Mouse (Mus musculus) adrenal gland, adult 8-10 months (tissue): ENCODE data around the gene Usp2. TPM values are rescaled to one million over a fixed set of nuclear protein-coding genes. Genes with fewer than 3 reads are reported as not detected.
A peak's percentile ranks its signal among the peaks of the same experiment; 100 is the strongest.

ENCODE experiments used
- DNase-seq: peaks from one replicate; pipeline ENCODE4 v3.0.0; 2022
- total RNA-seq, 4 experiments: library from RNA; stranded (reverse); gene quantifications; 2 replicates each; pipeline ENCODE4 v1.2.4; 2022

Gene Usp2
- total RNA-seq, 4 experiments from 2014 or later, result 39.1 to 77.6 (median 51.7) TPM

DNA sequence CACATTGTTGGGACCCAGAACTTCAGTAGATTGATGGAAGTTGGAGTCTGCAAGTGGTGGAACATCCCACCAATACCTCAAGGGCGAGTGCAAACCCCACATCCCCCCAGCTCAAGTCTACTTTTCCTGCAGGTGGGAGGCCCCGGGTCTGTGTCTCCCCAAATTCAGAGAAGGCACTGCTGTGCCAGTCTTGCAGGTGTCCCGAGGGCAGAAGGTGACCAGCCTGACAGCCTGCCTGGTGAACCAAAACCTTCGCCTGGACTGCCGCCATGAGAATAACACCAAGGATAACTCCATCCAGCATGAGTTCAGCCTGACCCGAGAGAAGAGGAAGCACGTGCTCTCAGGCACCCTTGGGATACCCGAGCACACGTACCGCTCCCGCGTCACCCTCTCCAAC is 20.4 kb upstream of the Usp2 start:
- no peak for DNase-seq

DNA sequence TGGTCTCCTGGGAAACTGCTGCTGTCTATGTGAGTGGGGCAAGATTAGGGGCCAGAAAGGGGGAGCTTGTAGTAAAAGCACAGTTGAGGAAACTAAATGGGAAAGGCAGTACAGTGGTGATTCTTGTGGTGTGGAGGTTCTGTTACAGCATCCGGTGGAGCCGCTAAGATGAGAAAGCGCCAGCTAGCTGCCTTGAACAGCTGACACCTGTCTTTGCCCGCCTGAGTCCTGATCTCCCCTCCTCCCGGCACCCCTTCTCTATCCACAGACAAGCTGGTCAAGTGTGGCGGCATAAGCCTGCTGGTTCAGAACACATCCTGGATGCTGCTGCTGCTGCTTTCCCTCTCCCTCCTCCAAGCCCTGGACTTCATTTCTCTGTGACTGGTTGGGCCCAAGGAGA is 19.8 kb upstream of the Usp2 start:
- no peak for DNase-seq

GRCm38 (mm10) chr9:44047571-44048490 is 19.0 kb upstream of the Usp2 start:
- DNase-seq, result no peak

- no peak for DNase-seq
These were observed 18.1 kb upstream of the Usp2 start for GRCm38 (mm10) chr9:44048541-44049380.

DNA sequence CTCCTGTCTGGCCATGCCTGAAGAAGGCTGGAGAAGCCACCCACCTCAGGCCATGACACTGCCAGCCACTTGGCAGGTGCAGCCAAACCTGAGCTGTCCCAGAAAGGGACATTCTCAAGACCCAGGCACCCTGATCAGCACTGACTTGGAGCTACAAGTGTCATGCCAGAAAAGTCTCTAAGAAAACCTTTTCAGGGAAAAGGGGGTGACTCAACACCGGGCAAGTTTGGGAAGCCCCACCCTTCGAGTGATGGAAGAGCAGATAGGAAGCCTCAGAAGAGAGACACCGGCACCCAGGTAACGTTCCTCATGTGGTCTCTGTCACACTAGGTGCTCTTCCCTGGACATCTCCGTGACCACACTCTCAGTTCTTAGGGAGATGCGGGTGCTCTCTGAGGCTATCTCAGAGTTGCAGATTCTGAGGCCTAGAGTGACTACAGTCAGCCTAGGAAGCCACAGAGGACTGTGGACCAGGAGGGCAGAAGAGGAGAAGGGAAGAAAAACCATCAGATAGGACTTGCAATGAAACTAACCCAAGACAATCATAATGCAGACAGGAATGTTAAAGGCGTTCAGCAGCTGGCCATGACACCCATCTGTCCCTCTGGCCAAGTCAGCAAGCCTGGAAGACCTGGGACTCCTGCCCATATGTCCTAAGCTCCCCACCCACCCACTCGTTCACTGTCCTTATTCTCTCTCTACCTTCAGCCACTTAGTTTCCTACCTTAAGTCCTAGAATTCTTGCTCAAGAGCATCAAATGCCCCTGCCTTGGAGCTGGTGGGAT is 17.2 kb upstream of the Usp2 start:
- no peak for DNase-seq

DNA sequence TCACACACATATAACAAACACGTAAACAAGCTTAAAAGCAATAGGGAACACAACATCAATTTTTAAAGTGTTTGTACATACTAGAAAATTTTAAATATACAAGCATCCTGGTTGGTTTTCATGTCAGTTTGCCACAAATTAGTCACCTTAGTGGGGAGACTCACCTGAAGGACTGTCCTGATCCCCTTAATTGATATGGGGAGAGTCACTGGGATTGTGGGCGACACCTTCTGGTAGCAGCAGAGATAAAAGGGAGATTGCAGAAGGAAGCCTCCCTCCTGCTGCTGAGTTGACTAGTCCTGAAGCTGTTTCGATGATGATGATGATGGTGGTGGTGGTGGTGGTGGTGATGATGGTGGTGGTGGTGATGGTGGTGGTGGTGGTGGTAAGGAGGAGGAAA is 14.0 kb upstream of the Usp2 start:
- DNase-seq, result no peak

DNA sequence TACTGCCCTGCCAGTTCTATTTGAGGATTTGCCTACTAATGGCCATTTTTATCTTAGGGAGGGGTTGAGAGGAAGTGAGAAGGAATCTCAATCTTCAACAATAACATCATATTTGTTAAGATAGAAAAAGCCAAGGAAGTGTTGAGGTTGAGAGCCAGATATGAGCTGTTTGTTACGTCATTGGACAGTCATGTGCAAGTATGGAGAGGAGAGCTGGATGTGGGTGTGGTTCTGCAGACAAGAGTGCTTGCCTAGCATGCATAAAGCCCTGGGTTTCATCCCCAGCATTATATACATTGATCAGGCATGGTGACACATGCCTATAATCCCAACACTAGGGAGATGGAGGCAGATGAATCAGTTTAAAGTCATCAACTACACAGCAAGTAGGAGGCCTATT is 12.9 kb upstream of the Usp2 start:
- no peak for DNase-seq

DNA sequence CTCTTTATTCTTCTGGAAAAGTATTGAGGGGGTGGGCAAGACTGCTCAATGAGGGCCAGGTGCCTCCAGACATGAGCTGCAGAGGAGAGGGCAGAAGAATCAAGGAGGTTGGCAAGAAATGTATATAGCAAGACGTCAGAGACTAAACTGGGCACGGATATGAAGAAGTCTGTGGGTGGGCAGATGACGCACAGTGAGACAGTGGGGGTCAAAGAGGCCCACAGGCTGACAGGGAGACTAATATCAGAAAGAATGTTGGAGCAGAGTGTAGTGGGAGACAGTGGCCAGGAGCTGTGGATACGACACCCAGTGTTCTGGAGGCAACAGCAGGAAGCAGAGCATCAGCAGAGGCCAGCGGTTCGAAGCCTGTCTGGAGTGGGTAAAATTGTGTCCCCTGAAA is 8.2 kb upstream of the Usp2 start:
- no peak for DNase-seq

- DNase-seq, result no peak
These were observed 1.6 kb upstream of the Usp2 start for GRCm38 (mm10) chr9:44065177-44065576.

- no peak for DNase-seq
These were observed 579 bp downstream of the Usp2 start for GRCm38 (mm10) chr9:44067241-44067959.

GRCm38 (mm10) chr9:44067960-44068330 is 1.1 kb downstream of the Usp2 start:
- DNase-seq, result no peak

DNA sequence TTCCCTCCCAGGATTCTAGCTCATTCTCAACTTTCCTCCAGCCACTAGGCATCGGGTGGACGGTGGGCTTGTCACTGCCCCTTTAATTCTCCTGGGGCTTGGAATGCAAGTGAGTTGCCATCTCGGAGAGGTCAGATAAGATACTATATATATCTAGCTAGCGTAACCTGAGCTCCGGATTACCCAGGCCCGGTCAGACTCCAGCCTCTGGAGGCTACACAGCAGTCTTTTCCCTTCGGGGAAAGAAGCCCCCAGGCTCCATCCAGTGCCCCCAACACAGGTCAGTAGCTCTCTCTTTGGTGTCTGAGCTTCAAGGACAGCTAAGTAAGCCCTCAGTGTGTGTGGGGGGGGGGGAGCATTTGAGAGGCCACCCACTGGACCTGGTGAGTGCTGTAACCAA is 2.4 kb downstream of the Usp2 start:
- DNase-seq, result no peak

DNA sequence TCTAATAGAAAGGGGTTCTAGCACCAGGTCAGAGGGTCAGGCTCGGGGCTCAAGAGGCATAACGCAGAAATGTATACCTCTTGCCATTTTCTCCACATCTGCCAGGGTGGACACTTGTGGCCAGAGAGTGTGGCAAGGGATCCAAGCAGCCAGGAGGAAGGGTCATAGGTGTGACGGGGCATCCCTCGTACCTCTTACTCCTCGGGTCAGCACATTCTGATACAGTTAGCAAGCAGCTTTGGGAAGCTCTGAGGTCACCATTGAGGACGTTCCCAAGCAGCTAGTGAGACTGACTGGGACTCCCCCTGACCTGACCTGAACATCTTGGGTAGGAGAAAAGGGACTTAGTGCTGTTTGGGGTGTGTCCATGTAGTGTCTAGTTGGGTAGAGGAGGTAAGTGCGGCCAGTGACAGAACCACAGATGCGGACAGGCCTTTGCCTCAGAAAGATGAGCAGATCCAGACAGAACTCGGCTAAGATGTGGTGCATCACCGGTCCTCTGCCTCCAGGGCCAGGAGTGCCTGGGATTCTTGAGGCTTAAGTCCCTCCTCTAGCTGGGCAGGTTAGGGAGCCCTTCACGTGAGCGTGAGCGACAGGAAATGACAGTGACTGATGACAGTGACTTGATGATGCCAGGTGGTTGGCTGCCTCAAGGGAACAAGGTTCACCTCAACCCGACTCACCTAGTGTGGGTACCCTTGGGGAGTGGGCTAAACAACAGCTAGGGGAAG is 3.5 kb downstream of the Usp2 start:
- DNase-seq, result no peak

- DNase-seq, result no peak
These were observed 4.0 kb downstream of the Usp2 start for GRCm38 (mm10) chr9:44070844-44071231.

DNA sequence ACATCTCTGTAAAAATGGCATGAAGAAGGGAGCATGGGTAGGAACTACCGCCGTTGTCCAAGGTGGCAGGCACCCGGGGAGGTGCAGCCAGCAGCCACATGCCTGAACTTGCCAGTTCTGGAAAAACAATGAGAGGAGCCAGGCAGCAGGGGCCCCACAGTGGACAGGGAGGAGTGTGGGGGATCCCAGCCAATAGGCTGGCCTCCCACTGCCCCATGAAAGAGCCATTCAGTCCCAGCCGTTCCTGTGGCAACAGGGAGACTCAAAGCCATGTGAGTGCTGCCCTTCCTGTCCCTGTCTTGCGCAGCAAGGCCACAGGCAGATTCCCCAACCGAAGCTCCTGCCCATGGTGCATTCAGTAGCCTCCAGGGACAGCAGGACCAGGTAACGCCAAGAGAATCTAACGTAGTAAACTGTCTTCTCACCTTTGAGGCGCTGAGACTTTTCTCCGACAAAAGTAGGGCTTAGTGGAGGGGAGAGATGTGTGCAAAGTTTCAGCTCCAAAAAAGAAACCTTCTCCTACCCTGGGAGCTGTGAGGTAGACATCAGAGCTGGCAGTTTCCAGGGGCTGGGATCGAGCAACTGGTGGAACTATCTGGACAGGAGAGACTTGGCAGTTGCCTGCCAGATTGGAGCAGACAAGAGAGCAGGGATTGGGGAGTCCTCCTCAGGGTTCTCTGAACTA is 5.2 kb downstream of the Usp2 start:
- DNase-seq, result no peak

DNA sequence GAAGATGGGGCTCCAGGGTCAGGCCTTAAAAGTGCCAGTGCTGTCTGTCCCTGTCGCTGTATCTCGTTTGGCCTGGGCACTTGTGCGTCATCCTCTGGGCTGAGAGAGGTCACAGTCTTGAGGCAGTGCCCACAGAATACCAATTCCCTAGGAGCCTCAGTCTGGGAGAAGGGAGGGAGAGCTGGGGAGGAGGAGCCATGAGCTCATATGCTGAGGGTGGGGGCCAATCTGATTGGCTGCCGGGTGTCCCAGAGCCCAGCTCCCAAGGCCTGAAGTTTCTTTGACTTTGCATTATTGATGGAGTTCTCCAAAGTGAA is 5.7 kb downstream of the Usp2 start:
- peak; percentile 89 for DNase-seq

DNA sequence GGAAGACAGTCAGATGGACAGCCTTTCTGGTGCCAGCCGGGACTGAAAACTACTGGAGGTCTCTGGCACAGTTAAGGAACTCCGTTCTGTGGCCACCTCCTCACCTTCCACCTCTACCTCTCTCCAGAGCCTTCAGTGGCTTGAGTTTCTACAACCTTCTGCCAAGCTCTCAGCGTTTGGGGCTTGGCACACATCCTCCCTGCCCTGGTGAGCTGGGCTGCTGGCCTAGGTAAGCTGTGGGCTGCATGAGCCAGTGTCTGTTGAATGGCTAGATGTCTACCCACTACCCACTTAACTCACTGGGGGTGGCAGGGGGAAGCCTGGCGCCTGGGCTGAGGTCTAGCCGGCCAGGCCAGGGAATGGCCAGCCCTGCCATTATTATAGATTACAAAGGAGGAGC is 6.3 kb downstream of the Usp2 start:
- no peak for DNase-seq

GRCm38 (mm10) chr9:44074395-44075275 is 7.8 kb downstream of the Usp2 start:
- DNase-seq, result no peak

DNA sequence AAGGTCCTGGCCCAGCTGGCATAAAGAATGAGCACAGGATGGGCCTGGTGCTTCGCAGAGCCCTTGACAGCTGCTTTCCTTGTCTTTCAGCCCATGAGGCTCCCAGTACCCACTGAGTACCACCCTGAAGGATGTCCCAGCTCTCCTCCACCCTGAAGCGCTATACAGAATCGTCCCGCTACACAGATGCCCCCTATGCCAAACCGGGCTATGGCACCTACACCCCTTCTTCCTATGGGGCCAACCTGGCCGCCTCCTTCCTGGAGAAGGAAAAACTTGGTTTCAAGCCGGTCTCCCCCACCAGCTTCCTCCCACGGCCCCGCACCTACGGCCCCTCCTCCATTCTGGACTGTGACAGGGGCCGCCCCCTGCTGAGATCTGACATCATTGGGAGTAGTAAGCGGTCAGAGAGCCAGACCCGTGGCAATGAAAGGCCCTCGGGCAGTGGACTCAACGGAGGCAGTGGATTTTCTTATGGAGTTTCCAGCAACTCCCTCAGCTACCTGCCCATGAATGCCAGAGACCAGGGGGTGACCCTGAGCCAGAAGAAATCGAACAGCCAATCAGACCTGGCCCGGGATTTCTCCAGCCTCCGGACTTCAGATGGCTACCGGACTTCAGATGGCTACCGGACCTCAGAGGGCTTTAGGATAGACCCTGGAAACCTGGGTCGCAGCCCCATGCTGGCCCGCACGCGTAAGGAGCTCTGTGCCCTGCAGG is 8.6 kb downstream of the Usp2 start:
- no peak for DNase-seq
